Mouse (Mus musculus): Measurements from ENCODE around the gene Sox5. TPM values are rescaled to one million over a fixed set of nuclear protein-coding genes. Genes with fewer than 3 reads are reported as not detected.

Gene Sox5
- total and polyA plus RNA-seq, 3 experiments = 0.08 to 0.47 (median 0.46) TPM

DNA sequence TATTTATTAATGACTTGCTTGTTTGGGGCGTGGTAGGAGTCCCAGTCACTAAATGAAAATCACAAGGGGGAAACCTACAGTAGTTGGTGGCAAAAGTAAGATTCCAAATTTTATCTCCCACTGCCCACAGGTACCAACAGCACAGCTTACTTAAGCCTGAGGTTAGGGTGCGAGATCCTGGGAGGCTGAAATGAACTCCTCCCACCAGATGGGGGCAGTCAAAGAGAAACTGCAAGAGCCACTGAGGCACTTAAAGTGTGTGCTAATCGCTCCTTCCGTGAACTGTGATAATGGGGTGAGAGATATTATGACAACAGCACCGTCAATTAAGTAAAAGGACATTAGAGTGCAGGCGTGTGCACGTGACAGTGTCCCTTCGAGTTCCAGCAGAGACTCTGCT, 232.8 kb downstream of the Sox5 start:
- H3K79me2 ChIP-seq (replicated peaks; ENCODE audit: control insufficient read depth, extremely low read depth, insufficient read depth, poor library complexity, severe bottlenecking) = no peaks in the 10 kb centered on the region
- H3K36me3 ChIP-seq (replicated peaks in 1 of 2; ENCODE audit: control insufficient read depth in 1 of 2, insufficient read depth in 1 of 2, low read length in 1 of 2) = no peaks in the 10 kb centered on the region
- dilution Hi-C loops (cut with MboI; ENCODE audit: extremely low pct_ligation_motif_present, extremely low pct_unique_long_range_greater_than_20kb, low sequenced_read_pairs) (no loop called here), in situ Hi-C loops (cut with MboI; ENCODE audit: low pct_ligation_motif_present, low pct_unique_long_range_greater_than_20kb, low sequenced_read_pairs) (no loop called here)
- H3K4me3 ChIP-seq (replicated peaks in 1 of 3; ENCODE audit: low read depth in 2 of 3, low read length in 2 of 3, poor library complexity in 1 of 3) = no peak overlapping the region
- H3K27me3 ChIP-seq (replicated peaks) = no peaks in the 10 kb centered on the region
- H3K9ac ChIP-seq (ENCODE audit: insufficient read depth, low read depth) = no peak overlapping the region
- peaks cover 4% of the 10 kb centered on the region for H3K9me3 ChIP-seq (replicated peaks; ENCODE audit: low read length)
- no peak for TF ChIP-seq KAT2A (IDR thresholded peaks at IDR 0.05; ENCODE audit: insufficient replicate concordance, low read length)
- no peak for TF ChIP-seq EP300 (IDR thresholded peaks at IDR 0.05; ENCODE audit: low read length)
- TF ChIP-seq HCFC1 (IDR thresholded peaks at IDR 0.05; ENCODE audit: low read depth, low read length) = no peak
- no peak for TF ChIP-seq ELF1 (IDR thresholded peaks at IDR 0.05; ENCODE audit: low read depth, low read length)
- no peak for TF ChIP-seq ETS1 (conservative IDR thresholded peaks at IDR 0.05; ENCODE audit: low read depth, low read length)
- no peak for TF ChIP-seq RCOR1 (conservative IDR thresholded peaks at IDR 0.05; ENCODE audit: low read depth, low read length)
- TF ChIP-seq MAFK (IDR thresholded peaks at IDR 0.05; ENCODE audit: insufficient replicate concordance, low read length) = no peak
- no peak for TF ChIP-seq TCF12 (IDR thresholded peaks at IDR 0.05; ENCODE audit: low read depth, low read length)
- no peak for TF ChIP-seq MEF2A (IDR thresholded peaks at IDR 0.05; ENCODE audit: borderline replicate concordance, low read depth, low read length)
- no peak for TF ChIP-seq ZC3H11A (IDR thresholded peaks at IDR 0.05; ENCODE audit: low read depth, low read length)
- no peak for TF ChIP-seq PAX5 (IDR thresholded peaks at IDR 0.05; ENCODE audit: low read length)
- no peak for TF ChIP-seq POLR2AphosphoS2 (IDR thresholded peaks at IDR 0.05; ENCODE audit: low read depth, low read length)
- TF ChIP-seq USF2 (conservative IDR thresholded peaks at IDR 0.05; ENCODE audit: low read depth, low read length) = no peak
- no peak for TF ChIP-seq POLR2A (IDR thresholded peaks at IDR 0.05; ENCODE audit: low read depth, low read length)
- TF ChIP-seq TBP (conservative IDR thresholded peaks at IDR 0.05; ENCODE audit: low read depth, low read length) = no peak
- TF ChIP-seq MYC (IDR thresholded peaks at IDR 0.05; ENCODE audit: low read depth, low read length) = no peak
- DNase-seq (ENCODE audit: extremely low read depth) = no peak
- no peak overlapping the region for H3K27ac ChIP-seq (ENCODE audit: insufficient read depth, low read depth)
- no peak overlapping the region for H3K4me2 ChIP-seq (ENCODE audit: insufficient read depth, low read depth, poor library complexity, severe bottlenecking)
- 0 out of 4 replicates have a peak, but pooled peaks cover 0 to 5% of the 10 kb centered on the region in 2 experiments for H3K4me1 ChIP-seq (ENCODE audit: control insufficient read depth in 1 of 2, insufficient read depth in 2 of 2)

DNA sequence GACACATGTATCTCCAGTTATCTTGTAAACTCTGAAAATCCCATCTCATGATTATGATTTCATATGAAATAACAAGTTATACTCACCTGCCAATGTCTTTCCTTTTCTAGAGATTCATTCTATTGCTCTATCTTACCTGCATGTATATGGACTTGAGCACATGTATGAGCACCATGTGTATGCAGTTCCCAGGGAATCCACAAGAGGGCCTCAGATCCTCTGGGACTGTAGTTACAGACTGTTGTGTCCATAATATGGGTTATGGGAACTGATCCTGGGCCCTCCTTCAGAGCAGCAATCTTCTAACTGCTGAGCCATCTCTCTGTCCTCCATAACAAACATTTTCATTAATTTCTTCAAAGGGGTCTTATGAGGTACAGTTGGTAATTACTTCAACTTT, 234.6 kb downstream of the Sox5 start:
- dilution Hi-C loops (cut with MboI; ENCODE audit: extremely low pct_ligation_motif_present, extremely low pct_unique_long_range_greater_than_20kb, low sequenced_read_pairs) = no loop called here
- H3K27ac ChIP-seq (ENCODE audit: insufficient read depth, low read depth) = no peak overlapping the region
- no peak for TF ChIP-seq ZC3H11A (IDR thresholded peaks at IDR 0.05; ENCODE audit: low read depth, low read length)
- TF ChIP-seq USF1 (IDR thresholded peaks at IDR 0.05; ENCODE audit: low read depth, low read length) = no peak
- TF ChIP-seq RAD21 (IDR thresholded peaks at IDR 0.05; ENCODE audit: low read depth, low read length) = no peak; the same call in 1 of the 2 replicates
- no peak for TF ChIP-seq ZNF384 (IDR thresholded peaks at IDR 0.05; ENCODE audit: low read depth, low read length)
- TF ChIP-seq BHLHE40 (IDR thresholded peaks at IDR 0.05; ENCODE audit: low read depth, low read length) = no peak
- TF ChIP-seq HCFC1 (IDR thresholded peaks at IDR 0.05; ENCODE audit: low read depth, low read length) = no peak
- no peak for TF ChIP-seq KAT2A (IDR thresholded peaks at IDR 0.05; ENCODE audit: insufficient replicate concordance, low read length)
- no peak for TF ChIP-seq JUN (IDR thresholded peaks at IDR 0.05; ENCODE audit: insufficient read depth, low read depth, low read length)
- no peak for TF ChIP-seq GABPA (IDR thresholded peaks at IDR 0.05; ENCODE audit: insufficient replicate concordance, low read depth, low read length)
- TF ChIP-seq POLR2AphosphoS2 (IDR thresholded peaks at IDR 0.05; ENCODE audit: low read depth, low read length) = no peak
- TF ChIP-seq MAFK (IDR thresholded peaks at IDR 0.05; ENCODE audit: insufficient replicate concordance, low read length) = no peak
- no peak for TF ChIP-seq MYC (IDR thresholded peaks at IDR 0.05; ENCODE audit: low read depth, low read length)
- TF ChIP-seq USF2 (conservative IDR thresholded peaks at IDR 0.05; ENCODE audit: low read depth, low read length) = no peak
- no peak for TF ChIP-seq IRF4 (IDR thresholded peaks at IDR 0.05; ENCODE audit: low read depth, low read length)

More for the DNA sequence above, 234.6 kb downstream of the Sox5 start:
- in situ Hi-C loops (cut with MboI; ENCODE audit: low pct_ligation_motif_present, low pct_unique_long_range_greater_than_20kb, low sequenced_read_pairs) = no loop called here
- H3K27me3 ChIP-seq (replicated peaks) = no peaks in the 10 kb centered on the region
- H3K36me3 ChIP-seq (replicated peaks in 1 of 2; ENCODE audit: control insufficient read depth in 1 of 2, insufficient read depth in 1 of 2, low read length in 1 of 2) = no peaks in the 10 kb centered on the region
- no peak for DNase-seq (ENCODE audit: extremely low read depth)
- H3K4me1 ChIP-seq (ENCODE audit: control insufficient read depth in 1 of 2, insufficient read depth in 2 of 2) = no peaks in the 10 kb centered on the region
- no peak overlapping the region for H3K4me3 ChIP-seq (replicated peaks in 1 of 3; ENCODE audit: low read depth in 2 of 3, low read length in 2 of 3, poor library complexity in 1 of 3)
- no peak overlapping the region for H3K9ac ChIP-seq (ENCODE audit: insufficient read depth, low read depth)
- H3K4me2 ChIP-seq (ENCODE audit: insufficient read depth, low read depth, poor library complexity, severe bottlenecking) = no peak overlapping the region
- H3K9me3 ChIP-seq (replicated peaks; ENCODE audit: low read length) = peaks cover 4% of the 10 kb centered on the region
- H3K79me2 ChIP-seq (replicated peaks; ENCODE audit: control insufficient read depth, extremely low read depth, insufficient read depth, poor library complexity, severe bottlenecking) = no peaks in the 10 kb centered on the region

Measured in CH12.LX (cell line).